Mouse (Mus musculus) kidney, adult 11 months (tissue): ENCODE data around the gene Pappa.

Experiments used
- DNase-seq: peaks from one replicate; pipeline ENCODE4 v3.0.0; 2022

The Pappa gene

DNA sequence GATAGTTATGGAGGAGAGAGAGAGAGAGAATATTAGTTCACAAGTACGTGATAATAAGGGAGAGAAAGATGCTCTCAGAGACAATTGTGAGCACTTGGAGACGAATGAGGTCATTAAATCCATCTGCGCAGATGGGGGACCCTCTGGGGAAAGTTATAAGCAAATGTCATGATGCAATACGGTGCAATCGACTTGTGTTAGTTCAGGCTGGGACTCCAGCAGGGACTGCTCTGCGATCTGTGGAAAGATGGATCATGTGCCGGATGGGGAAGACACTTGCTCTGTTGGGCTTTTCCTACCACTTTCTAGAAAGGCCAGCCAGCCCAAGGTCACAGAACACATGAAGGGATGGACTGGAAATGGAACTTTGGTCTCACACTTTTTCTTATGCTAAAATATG, 226.5 kb downstream of the Pappa start:
- DNase-seq: no peak

DNA sequence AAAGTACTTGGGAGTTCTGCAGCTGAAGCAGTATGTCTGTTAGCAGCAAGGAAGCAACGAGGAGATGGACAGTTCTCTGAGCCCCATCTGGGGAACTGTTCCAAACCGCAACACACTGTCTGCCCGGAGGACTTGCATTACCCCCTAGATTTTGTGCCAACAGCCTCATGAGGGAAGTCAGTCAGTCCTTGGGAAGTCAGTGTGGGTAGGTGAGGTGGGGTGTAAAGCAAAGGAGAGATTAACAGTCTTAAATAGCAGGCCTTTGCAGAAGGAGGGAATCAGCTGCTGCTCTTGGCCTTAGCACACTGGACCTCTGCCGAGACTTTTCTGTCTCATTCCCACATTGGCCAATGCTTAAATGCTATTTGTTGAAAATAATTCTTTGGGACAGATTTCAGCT, 230.6 kb downstream of the Pappa start:
- DNase-seq: no peak

- no peak for DNase-seq
These were observed 243.2 kb downstream of the Pappa start for GRCm38 (mm10) chr4:65367135-65367534.

- no peak for DNase-seq
These were observed 248.8 kb downstream of the Pappa start for GRCm38 (mm10) chr4:65372731-65373130.

DNA sequence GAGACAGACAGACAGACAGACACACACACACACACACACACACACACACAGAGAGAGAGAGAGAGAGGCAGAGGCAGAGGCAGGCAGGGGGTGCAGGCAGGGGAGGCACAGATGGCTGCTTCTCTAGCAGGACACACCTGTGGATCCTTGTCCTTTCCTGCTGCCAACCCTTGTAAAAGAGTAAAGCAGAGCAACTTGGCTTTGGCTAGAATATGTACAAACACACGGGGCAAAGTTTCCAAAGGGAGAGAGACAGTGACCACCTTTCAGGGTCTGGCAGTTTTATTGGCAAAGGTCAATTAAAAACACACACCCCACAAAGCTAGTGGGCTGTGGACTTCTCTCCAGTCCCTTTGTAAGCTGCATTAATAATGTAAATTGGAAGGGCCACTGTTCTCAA, 249.9 kb downstream of the Pappa start:
- no peak for DNase-seq

- no peak for DNase-seq
These were observed 252.6 kb downstream of the Pappa start for GRCm38 (mm10) chr4:65376571-65376970.

DNA sequence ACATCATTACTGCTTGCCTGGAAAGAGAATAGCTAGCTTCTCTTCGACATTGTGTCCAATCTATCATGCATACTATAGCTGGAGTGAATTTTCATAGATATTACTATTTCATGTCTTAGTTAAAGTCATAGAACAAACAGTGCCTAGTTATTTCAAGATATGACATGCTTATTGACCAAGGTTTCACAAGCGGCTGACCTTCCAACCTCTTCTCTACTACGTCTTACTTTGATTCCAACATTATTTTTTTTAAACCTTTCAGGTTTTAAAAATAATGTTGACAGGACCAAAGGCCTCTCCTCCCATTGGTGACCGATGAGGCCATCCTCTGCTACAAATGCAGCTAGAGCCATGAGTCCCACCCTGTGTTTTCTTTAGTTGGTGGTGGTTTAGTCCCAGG, 255.5 kb downstream of the Pappa start:
- no peak for DNase-seq

- DNase-seq: no peak
These were observed 259.1 kb downstream of the Pappa start for GRCm38 (mm10) chr4:65383070-65383469.

- no peak for DNase-seq
These were observed 267.0 kb downstream of the Pappa start for GRCm38 (mm10) chr4:65391001-65391400.

- DNase-seq: no peak
These were observed 272.8 kb downstream of the Pappa start for GRCm38 (mm10) chr4:65396806-65397205.

DNA sequence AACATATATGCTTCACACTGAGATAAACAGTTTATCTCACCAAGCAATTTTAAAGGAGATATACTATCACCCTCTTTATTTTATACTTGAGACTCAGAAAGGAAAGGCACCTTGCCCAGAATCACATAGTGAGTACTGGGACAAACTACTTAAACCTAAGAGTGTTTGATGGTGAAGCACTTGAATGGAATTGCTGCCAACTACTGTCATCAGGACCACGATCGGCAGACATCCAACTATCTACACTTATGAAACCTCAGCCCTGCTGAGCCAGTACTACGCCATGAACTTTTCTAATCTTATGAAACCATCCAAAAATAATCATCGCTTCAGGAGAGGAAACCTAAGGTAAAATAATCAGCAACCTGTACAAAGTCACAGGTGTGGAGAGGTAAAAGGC, 275.5 kb downstream of the Pappa start:
- no peak for DNase-seq

DNA sequence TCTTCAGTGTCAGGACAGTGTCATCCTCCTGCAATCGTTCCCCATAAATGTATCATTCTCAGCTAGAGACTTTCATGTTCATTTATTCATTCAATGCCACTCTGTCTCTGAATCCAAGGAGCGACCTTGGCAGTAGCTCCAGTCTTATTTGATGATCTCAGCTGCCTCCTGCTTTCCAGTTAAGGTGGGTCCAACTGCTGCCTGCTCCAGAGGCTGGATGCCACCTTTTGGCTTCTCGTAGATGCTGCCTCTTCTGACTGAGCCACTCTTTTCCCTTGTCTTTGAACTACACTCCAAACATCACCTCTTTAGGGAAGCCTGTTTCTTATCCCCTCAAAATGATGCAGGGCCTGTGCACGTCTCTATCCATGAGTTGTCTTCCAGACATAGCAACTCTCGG, 278.3 kb downstream of the Pappa start:
- DNase-seq: no peak

DNA sequence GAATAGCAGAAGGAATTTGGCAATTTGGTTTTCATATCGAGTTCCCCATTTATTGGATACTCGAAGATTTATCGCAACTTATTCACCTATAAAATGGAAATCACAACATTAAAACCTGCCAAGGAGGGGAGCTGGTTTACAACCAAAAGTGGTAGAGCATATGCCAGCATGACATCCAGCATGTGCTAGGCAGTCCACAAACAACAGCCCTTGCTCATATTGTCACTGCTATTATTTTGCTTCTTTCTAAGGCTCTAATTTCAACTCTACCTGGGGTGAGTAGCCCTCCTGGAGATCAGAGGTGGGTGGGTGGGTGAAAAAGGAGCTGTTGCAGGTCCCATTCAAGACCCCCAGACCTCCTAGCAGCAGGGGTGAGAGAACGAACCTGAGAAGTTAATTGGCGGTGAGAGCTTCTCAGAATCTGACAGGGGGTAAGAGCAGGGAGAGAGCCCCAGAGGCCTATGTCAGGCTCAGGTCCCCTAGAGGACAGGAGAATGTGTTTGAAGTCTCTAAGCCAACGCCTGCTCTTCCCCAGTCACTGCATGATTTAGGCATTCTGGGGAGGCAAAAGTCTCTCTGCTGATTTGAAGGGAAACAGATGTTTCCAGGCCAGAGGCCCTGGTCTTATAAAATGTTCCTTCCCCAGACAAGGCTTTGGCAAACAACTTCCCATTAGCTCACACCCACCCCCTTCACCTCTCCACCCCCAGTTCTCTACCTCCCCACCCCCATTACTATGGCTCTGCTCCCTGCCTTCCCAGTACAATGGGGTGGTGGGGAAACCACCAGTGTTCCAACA, 279.1 kb downstream of the Pappa start:
- DNase-seq: no peak
